Mouse (Mus musculus) layer of hippocampus, adult 11-12 months (tissue): ENCODE measurements at regions not wholly inside any gene's neighbourhood (a gene's known extent, or its start where the extent isn't known, plus 50 kb on each side); places are given as distances from the start of the nearest gene placed in this dataset.

ENCODE experiments used
- DNase-seq: peaks from one replicate; pipeline ENCODE4 v3.0.0; 2022; ENCODE audit warnings: low spot score

- peak; percentile 21 for DNase-seq
Measured at GRCm38 (mm10) chr17:15311822-15312221, 64.8 kb downstream of the Dll1 start.

- no peak for DNase-seq
Measured at GRCm38 (mm10) chr17:15310465-15310864, 66.2 kb downstream of the Dll1 start.

GRCm38 (mm10) chr17:15302110-15302509, 74.6 kb downstream of the Dll1 start:
- no peak for DNase-seq

GRCm38 (mm10) chr17:15299743-15300371, 76.8 kb downstream of the Dll1 start:
- DNase-seq, result no peak

GRCm38 (mm10) chr17:15294165-15294585, 82.5 kb downstream of the Dll1 start:
- no peak for DNase-seq

GRCm38 (mm10) chr17:15292490-15293070, 84.1 kb downstream of the Dll1 start:
- DNase-seq, result no peak

DNA sequence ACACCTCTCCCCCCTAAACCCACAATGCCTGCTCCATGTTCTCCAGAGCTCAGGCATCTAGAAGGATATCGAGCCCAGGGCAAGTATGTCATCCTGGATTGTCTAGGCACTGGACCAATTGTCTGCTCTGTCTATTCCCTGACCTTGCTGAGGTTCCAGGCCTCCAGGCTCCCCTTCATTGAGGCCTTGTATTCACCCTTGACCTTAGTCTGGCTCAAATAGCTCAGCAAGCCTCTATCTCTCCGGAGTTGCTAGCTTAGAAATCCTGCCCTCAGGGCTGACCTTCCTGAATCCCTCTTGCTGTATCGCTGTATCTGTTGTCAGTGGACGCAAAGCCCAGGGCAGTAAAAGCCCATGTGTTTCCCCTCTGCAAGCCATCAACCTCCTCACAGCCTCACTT, 85.0 kb downstream of the Dll1 start:
- no peak for DNase-seq

DNA sequence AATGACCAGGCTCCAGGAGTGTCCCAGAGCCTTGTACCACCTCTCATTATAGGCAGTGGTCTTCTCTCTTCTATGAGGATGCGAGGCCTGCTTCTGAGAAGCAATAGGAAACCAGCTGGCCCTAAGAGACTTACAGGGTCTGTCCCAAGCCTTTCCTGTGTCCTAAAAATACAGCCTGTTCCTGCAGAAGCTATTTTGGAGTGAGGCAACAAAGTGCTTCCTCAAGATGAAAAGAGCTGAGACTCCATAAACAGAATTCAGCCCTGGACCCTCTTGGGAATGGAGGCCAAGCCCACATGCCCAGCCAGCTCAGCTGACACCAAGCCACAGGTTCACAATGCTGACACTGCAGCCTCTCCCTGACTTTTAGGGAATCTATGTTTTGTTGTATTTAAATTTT, 86.3 kb downstream of the Dll1 start:
- no peak for DNase-seq

DNA sequence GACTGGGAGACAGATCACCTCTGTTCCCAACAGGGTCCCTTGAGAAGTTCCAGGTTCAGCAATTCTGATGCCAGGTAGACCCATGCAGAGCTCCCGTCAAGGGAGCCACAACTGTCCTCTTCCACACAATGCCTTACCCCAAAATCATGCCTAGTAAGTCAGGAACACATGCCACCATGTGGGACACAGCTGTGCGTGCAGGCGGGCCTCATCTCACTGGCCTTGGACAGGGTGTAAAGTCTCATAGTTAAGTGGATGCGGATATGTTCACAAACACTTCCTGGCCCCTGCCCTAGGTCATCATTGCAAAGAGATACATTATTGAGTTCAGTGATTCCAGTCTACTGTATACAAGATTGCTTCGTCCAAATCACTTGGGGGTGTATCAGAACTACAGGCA, 87.6 kb downstream of the Dll1 start:
- no peak for DNase-seq

- no peak for DNase-seq
Measured at GRCm38 (mm10) chr17:15288640-15289039, 88.0 kb downstream of the Dll1 start.

DNA sequence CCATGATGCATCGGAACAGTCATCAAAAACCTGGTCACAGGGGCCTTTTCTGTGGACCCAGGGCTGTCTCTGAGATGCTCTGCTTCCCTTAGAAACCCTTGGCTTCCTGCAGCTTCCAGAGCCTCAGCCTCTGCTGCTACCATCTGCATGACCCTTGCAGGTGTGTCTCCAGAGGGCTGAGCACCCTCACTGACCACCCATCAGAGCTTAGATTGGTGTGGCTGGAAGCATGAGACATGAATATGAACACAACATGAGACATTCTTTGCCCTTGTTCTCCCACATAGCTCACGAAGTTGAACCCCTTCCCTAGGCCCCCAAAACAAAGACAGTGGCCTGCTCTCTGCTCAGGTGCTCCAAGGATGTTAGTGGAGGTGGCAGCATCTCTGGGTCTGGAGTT, 90.1 kb downstream of the Dll1 start:
- no peak for DNase-seq

- DNase-seq, result peak; percentile 56
Measured at GRCm38 (mm10) chr17:15285399-15286043, 91.2 kb downstream of the Dll1 start.

DNA sequence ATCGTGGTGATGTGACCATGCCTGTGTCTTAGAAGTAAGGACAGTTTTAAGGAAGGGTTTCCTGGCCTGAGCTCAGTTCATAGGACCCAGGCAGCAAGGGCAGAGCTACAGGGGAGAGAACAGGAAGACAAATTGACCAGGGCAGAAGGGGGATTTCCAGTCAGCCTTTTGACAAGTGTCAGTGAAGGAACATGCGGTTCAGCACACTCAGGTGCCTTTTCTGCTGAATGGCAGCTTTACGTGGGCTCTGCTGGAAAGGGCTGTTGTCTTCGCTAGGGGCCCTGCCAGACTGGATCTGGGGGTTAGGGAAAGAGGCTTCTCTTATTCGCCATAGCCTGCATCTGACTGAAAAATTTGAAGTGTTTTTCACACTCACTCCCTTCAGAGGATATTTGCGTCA, 106.8 kb downstream of the Dll1 start:
- DNase-seq, result no peak

- no peak for DNase-seq
Measured at GRCm38 (mm10) chr17:15269056-15269612, 107.5 kb downstream of the Dll1 start.

DNA sequence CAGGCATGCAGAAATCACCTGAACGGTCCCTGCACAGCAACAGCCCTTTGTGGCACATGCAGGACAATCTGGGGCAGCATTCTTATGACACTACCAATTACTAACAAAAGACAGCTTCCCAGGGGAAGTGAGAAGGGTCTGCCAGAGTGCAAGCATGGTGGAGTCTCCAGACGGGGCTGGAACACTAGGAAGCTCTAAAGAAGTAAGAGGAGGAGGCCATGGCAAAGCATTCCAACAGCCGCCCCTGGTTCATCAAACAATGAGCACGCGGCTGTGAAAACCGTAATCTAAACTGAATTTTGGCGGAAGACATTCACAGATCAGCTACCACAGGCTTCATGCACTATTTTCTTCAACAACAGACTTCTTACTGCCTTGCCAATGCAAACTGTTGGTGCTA, 109.0 kb downstream of the Dll1 start:
- DNase-seq, result no peak

GRCm38 (mm10) chr17:15259427-15260101, 117.1 kb downstream of the Dll1 start:
- DNase-seq, result no peak

- DNase-seq, result no peak
Measured at GRCm38 (mm10) chr17:15255874-15256273, 120.8 kb downstream of the Dll1 start.

- no peak for DNase-seq
Measured at GRCm38 (mm10) chr17:15253785-15254184, 122.9 kb downstream of the Dll1 start.

DNA sequence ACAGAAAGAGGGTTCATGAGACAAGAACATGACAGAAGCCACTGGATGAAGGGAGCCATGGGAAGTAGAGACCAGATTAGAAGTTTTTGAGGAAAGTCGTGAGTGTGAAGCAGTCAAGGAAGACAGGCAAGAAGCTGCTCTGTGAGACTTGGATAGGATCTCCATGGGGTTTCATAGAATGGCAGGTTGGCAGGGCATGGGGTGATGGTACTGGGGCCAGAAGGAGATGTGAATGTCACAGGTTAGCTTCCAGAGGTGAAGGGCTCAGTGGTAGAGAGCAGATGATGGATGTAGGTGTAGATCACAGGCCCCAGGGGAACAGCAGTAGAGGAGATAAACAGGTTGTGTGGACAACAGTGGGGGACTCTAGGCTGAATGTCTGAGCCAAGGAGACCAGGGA, 123.4 kb downstream of the Dll1 start:
- DNase-seq, result no peak

GRCm38 (mm10) chr17:15252187-15252586, 124.5 kb downstream of the Dll1 start:
- DNase-seq, result no peak

DNA sequence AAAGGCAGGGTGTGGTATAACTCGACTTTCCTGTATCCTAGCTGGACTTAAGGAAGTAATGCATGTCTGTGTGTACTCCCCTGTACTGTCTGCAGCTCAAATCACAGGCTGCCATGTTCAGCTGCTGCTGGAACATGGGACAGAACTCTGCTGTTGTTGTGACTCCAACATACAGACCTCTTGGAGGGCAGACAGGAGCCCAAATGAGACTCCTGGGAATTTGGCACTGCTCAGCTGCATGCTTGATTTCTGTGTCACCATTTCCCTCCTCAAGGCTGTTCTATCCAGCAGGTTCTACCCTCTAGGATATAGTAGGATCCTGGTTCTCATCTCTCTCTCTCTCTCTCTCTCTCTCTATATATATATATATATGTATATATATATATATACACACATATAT, 125.0 kb downstream of the Dll1 start:
- no peak for DNase-seq

DNA sequence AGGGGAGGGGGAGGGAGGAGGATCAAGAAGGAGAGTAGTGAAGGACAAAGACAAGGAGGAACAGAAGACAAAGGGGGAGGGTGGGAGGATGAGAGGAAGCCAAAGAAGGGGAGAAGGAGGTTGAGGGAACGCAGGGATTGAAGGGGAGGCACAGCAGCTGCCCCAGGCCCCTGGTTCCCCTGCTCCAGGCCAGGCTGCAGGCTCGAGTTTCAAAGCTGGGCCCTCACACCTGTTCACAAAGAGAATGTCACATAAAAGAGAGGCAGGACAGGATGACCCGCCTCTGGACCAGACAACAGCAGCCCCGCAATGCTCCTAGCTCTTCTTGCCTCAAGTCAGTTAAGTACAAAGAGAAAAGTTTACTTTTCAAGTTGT, 128.3 kb downstream of the Dll1 start:
- no peak for DNase-seq
